Mouse (Mus musculus) C2C12 (cell line): ENCODE data around the gene Parg.

Source experiments
- CTCF ChIP-seq: IDR thresholded peaks from one replicate; pipeline ENCODE4 v1.5.1; 2011; ENCODE audit not compliant: control insufficient read depth, insufficient read depth, insufficient read length
- FOSL1 ChIP-seq: IDR thresholded peaks from one replicate; pipeline ENCODE4 v1.8.0; 2011; ENCODE audit warnings: mild to moderate bottlenecking, low read length; ENCODE audit not compliant: poor library complexity, insufficient read depth, severe bottlenecking
- MAX ChIP-seq: IDR thresholded peaks from one replicate; pipeline ENCODE4 v1.6.1; 2011; ENCODE audit warnings: mild to moderate bottlenecking, control low read depth
- MYOD1 ChIP-seq: IDR thresholded peaks from one replicate; pipeline ENCODE4 v1.6.1; 2011; ENCODE audit warnings: low read depth; ENCODE audit not compliant: control insufficient read depth, insufficient read length
- MYOG ChIP-seq: IDR thresholded peaks from one replicate; pipeline ENCODE4 v1.6.1; 2011; ENCODE audit not compliant: control insufficient read depth, insufficient read length; ENCODE audit errors: extremely low read depth
- USF1 ChIP-seq: IDR thresholded peaks from one replicate; pipeline ENCODE4 v1.6.1; 2011; ENCODE audit warnings: low read depth, mild to moderate bottlenecking, control low read depth, moderate library complexity

DNA sequence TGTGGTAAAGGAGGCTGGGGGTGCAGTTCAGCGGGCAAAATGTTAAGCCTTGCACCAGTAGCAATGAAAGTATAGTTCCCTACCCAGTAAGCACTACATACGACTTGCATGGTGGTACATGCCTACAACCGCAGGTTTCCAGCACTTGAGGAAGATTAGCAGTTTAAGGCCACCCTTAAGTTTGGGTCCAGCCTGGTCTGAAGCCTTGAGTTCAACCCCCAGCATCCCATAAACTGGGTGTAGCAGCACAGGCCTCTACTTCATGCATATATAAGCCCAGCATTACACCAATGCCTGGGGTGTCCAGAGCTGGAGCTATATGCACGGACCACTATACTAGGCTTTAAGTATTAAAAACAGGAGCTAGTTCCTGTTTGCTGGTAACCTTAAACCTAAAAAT lies 17.9 kb upstream of the Parg start:
- no peak for TF ChIP-seq CTCF
- no peak for TF ChIP-seq MYOD1
- no peak for TF ChIP-seq MAX
- TF ChIP-seq USF1 = no peak
- TF ChIP-seq FOSL1 = no peak
- no peak for TF ChIP-seq MYOG
